Mouse (Mus musculus) left cerebral cortex, postnatal 10 days (tissue): Measurements from ENCODE around the gene Slc22a8. TPM values are rescaled to one million over a fixed set of nuclear protein-coding genes. Genes with fewer than 3 reads are reported as not detected.
A peak's percentile ranks its signal among the peaks of the same experiment; 100 is the strongest.

ENCODE experiments used
- DNase-seq, 2 experiments: peaks; one replicate each; pipeline ENCODE4 v3.0.0; 2021 to 2022; ENCODE audit warnings: low spot score in 2 of 2, mixed read lengths in 1 of 2; ENCODE audit errors: extremely low spot score in 1 of 2
- intact Hi-C: fragments of 180-260 bp; cut with DNase I; formaldehyde crosslinking; loops from one replicate; pipeline ENCODE4 v1.15.1; 2025
- total RNA-seq, 2 experiments: library from RNA; stranded (reverse); gene quantifications; 2 replicates each; pipeline ENCODE4 v1.2.3; 2021

Gene Slc22a8
- total RNA-seq: 10 to 100 TPM; 19.9 to 20.2 TPM

DNA sequence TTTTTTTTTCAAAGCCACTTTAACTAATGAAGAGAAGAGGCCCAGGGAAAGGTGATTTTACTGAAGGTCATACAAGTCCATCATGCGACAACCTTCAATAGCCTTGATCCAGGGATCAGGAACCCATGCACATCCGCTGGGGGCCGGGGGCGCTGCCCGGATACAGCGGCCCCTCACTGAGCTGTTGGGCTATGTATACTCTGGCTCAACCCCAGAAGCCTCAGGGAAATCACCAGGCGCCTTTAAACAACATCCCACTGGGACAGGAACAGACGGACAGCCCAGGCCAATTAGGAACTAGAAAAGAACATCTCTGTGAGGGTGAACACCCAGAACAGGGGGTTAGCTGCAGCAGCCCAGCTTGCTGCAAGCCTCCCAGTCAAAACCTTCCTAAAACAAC is at the start of gene Slc22a8:
Slc22a8 (plus strand) TSS at position 301 of the 400 bp plus-strand sequence.
- intact Hi-C loops: no loop called here
- DNase-seq: peak in 1 of 2 experiments; percentile 81

DNA sequence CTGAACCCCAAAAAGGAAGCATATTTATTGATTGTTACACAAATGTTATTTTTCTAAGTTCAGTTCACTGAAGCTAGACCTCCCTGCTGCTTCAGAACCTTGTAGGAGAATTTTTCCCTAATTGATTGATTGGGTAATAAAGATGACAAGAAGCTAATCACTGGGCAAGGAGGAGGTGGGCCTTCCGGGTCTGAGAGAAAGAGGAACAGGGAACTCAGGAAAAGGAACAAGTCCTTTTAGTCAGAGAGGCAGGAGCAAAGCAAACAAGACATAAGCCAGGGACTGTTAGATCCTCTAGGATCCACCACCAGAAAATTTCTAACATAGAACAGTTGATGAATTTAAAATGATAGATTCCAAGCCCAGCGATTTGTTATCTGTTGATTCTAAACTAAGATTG is 32.2 kb upstream of the Slc22a8 start:
- intact Hi-C loops: no loop called here
- no peak for DNase-seq

DNA sequence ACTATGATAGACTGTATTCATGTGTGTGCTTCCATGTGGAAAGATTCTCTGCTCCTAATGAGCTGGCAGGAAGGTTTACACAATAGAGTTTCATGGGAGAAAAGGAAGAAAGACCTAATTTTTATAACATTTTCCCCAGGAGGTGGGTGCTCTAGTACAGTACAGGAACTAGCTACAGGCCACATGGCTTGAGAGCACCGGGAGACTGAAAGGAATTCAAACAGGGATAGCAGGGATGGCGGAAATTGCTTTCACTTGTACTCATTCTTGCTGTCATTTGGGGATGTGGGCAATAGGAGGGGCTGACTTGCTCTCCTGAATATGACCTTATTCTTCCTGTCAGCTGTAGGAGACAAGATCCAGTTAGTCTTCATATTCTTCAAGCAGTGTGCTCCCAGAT is 27.0 kb upstream of the Slc22a8 start:
- DNase-seq: no peak
- intact Hi-C loops: no loop called here

DNA sequence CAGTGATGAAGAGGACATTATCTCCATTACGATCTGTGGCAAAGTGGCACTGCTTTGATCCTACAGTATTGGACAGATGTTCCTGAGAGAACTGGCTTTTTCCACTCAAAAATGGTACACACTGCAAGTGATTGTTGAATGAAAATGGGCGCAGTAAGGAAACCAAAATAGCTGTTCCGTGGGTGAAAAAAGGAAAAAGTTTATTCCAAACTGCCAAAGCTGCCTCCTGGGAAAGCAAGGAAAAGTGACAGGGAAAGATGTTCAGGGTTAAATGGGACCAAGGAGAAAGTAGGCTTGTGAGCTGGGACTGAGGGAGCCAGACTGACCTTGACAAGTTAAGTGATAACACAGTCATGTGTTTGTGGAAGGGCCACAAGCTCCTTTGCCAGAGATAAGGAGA is 26.6 kb upstream of the Slc22a8 start:
- intact Hi-C loops: no loop called here
- no peak for DNase-seq

DNA sequence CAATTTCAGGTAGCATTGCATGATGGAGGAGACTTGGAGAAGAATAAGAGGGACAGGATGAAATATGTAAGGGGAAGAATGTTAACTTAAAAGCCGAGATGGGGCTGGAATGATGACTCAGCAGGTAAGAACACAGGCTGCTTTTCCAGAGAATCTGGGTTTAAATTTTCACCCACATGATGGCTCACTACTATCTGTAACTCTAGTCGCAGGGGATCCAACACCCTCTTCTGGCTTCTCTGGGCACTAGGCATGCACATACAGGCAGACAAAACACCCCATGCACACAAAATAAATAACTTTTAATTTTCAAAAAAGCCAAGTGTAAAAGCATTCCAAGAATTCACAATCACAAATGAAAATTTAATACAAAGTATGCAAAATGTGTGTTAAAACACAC is 25.8 kb upstream of the Slc22a8 start:
- intact Hi-C loops: no loop called here
- no peak for DNase-seq

DNA sequence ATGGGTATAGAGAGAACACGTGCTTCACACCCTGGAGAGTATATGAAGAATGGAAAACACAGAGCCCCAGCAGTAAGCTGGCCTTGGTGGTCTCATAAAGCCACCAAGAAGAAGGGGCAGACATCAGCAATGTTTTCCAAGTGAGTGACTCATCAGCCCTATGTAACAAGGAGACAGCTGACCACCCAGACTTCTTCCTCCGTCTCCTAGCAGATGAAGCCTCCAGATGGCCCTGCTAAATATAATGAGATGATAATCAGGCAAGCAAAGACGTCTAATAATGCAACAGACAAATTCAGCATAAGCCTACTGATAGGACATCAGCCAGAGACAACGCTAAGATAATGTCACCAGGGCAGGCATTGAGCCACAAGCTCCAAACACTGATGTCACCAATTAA is 25.1 kb upstream of the Slc22a8 start:
- intact Hi-C loops: no loop called here
- DNase-seq: no peak

DNA sequence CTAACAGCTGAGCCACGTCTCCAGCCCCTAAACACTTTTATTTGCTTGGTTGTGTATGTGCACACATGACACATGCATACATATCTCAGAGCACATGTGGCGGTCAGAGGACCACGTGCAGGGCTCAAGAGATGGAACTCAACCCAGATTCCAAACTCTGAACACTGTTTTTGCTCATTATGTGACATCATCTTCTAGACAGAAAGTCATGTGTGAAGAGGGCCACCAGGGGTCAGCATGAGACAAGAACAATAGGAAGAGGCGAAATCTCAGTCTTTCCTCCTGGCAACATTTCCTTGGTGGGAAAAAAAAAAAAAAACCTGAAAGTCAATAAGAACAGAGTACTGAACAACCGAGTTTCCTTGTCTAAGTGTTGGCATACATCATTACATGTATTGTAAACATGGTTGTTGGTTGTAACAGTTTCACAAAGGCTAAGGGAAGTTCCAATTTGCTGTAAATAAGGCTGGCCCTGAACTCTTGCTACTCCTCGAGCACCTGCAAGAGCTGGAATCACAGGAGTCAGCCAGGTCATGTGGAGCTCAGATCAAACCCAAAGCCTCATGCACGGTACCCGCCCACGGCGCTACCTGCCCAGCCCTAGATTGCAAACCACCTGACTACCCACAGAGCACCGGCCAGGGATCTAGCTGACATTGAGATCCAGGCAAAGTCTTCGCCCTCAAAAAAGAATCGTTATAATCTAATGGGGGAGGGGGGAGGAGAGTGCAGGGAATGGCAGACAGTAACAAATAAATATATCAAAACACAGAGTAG is 23.8 kb upstream of the Slc22a8 start:
- peak; percentile 41 to 76 for DNase-seq

DNA sequence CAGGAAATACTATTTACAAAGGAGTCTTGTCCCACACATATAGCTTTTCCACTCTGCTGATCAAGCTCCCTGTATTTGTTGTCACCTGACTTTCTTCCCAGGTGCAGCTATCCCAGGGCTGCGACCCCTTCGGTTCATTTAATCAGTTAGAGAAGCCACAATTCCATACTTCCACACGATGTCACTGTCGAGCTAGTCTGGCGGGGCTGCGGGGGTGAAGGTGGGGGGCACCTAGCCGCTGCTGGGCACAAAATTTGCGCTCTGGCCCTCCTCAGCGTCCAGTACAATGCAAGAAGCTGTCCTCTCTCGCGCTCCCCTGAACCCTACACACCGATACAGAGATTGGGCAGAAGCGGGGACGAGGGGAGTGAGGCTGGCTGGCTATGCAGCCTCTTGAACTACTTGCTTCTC is 21.6 kb upstream of the Slc22a8 start:
- peak in 1 of 2 experiments; percentile 70 for DNase-seq
- intact Hi-C loops: no loop called here

More for the DNA sequence above, 23.8 kb upstream of the Slc22a8 start:
- intact Hi-C loops: no loop called here

DNA sequence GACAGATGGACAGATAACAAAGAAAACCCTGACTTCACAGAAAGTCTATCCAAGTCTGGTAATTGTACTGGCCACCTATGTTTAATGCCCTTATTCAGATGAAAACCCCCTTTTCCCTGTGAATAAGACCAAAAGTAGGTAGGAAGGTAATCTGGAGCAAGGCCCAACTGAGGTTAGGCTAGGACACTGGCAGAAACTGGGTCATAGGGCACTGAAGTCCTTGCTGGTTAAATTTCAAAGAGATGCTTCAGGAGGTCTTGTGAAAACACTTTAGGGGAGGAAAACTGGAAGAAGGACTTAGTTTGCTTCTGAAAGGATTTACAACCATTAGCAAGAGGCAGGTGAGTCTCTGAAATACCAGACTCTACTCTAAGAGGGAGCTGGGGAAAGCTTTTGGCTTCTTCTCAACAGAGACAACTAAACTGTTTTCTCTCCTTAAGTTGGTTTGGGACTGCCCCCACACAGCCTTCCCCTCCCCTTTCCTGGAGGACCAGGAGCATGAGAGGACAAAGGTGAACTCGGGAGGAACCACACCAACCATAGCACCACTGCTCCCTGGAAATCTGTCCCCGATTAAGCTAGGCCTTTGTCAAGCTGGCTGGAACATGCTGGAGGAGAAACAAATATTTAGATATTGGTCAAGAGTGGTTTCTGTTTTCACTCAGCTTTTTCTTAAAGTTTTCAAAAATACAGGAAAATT is 20.6 kb upstream of the Slc22a8 start:
- intact Hi-C loops: no loop called here
- DNase-seq: no peak

DNA sequence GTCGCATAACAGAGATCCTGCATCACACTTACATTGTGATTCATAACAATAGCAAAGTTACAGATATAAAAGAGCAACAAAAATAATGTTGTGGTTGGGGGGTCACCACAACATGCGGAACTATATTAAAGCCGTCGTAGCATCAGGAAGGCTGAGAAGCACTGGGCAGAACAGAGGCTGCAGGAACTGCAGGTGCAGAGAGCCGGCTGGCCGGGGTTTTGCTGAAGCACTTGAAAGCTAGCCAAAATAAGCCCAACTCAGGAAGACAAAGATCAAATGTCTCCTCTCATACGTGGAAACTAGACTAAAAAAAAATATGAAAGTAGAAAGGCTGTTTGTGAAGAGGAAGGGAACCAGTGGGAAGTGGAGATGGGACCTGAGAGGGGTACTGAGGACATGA is 19.3 kb upstream of the Slc22a8 start:
- intact Hi-C loops: no loop called here
- DNase-seq: peak in 1 of 2 experiments; percentile 75

DNA sequence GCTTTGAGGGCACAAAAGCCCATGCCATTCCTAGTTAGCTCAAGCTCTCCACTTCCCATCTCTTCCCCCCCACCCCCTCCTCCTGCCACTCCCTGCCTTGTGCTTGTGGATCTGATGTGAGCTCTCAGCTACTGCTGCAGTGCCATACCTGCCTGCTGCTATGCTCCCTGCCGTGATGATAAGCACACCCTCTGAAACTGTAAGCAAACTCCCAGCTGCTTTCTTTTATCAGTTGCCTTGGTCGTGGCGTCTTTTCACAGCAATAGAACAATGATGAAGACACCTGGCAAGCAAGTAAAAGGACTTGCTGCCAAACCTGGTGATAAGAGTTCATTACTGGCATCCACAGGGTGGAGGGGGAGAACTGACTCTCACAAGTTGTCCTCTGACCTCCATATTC is 18.6 kb upstream of the Slc22a8 start:
- no peak for DNase-seq
- intact Hi-C loops: no loop called here

DNA sequence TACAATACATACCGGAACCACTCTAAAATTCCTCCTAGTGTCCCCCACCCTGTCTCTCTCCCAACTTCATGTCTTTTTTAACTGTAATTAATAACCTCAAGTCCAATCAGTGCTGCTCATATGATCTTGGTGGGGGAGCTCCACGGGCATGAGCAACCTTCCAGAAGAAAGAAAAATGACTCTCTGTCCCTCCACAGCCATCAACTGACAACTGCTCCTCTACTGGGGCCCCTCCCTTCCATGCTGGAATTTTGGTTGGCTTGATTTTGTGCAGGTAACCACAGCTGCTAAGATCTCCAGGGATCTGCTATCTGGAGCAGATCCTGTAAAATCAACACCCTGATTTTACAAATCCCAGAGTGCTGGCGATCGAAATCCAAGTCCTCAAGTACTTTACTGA is 13.6 kb upstream of the Slc22a8 start:
- intact Hi-C loops: no loop called here
- no peak for DNase-seq

DNA sequence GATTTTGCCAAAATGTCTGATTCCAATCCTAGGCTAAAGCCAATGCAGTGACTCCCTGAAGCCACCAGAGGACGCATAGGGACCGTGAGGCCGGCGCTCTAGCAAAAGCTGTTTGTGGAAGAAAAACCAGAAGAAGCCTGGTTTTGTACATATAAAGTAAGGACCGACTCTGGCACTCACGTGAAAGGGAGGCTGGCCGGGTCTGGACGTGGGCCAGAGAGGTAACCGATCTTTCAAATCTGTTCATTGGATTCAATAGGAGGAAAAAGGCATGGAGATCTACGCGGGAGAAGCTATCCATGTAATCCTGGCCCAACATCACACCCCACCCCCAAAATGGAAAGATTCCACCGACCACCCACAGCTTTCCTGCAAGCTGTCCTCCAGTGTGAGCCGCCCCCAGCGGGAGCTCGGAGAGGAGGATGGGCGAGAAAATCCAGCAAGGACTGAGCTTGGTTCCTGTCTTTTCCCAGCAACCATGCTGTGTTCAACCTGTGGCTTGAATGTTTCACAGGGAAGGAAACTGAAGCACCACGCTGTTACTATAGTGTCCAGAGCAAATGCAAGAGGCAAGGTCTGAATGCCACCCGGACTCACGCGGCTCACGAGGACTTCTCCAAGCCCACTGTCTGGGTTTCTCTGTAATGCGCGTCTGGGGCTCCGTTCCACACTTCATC is 12.6 kb upstream of the Slc22a8 start:
- DNase-seq: peak; percentile 86 to 91
- intact Hi-C loops: loop anchor here (1.0 kb wide), 1 partner anchor 105 kb away; no protein-coding TSS in a partner anchor

DNA sequence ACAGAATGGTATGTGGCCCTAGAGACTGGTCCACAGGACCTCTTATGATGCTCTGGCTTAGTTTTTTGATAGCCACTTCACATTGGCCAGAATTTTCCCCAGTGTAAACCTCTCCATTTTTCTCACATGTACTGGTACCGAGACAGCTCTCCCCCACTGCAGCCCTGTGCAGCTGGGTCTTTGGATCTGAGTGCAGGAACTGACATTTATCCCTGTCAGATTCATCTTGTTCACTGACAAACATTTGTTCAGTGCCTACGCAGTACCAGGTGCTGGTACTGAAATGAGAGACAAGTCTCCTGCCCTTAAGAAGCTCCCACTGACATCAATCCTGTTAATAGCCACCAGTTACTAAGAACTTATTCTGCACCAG is 12.1 kb upstream of the Slc22a8 start:
- intact Hi-C loops: loop anchor here (1.0 kb wide), 1 partner anchor 104 kb away; no protein-coding TSS in a partner anchor
- DNase-seq: no peak

DNA sequence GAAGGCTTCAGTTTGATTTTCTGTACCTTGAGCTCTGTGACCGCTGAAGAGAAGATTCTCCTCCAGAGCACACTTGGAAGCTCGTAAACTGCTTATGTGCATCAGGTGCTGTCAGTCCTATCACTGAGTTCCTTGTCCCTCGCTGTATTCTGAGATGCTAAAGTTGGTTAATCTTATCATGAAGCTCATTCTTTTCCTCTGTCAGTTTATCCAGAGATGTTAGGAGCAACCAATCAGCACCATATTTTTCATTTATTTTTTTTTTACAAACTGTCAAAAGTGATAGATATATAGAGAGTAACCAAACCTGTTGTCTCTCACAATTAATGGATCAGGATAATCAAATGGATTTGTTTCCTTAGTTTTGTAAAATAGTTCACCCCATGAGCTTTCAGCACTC is 5.8 kb upstream of the Slc22a8 start:
- DNase-seq: no peak
- intact Hi-C loops: no loop called here

DNA sequence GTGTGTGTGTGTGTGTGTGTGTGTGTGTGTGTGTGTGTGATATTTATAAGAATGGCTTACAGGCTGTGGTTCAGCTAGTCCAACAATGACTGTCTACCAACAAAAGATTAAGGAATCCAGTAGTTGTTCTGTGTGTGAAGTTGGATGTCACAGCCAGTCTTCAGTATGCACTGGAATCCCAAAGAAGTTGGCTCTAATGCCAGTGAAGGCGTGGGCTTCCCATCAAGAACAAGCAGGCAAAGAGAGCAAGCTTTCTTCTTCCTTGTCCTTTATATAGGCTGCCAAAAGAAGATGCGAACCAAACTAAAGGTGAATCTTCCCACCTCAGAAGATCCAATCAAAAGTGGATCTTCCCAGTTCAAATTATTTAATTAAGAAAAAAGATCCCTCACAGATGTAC is 5.2 kb upstream of the Slc22a8 start:
- intact Hi-C loops: no loop called here
- no peak for DNase-seq

DNA sequence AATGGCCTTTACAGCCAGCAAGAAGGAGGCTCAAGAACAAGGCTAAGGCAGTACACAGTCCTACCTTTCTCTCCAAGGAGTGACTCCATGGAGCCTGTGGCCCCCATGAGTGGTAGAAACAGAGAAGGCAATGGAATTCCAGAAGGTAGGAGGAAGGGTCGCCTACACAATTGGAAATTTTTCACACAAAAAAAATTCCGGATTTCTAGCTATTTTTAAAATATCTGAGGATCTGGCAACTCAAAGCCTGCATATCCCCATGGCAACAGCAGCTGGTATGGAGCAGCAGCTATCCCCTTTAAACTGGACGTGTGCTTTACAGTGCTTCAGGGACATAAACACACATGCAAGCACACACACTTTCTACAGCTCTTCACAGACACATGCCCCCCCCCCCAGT is 4.7 kb upstream of the Slc22a8 start:
- peak in 1 of 2 experiments; percentile 18 for DNase-seq
- intact Hi-C loops: no loop called here

DNA sequence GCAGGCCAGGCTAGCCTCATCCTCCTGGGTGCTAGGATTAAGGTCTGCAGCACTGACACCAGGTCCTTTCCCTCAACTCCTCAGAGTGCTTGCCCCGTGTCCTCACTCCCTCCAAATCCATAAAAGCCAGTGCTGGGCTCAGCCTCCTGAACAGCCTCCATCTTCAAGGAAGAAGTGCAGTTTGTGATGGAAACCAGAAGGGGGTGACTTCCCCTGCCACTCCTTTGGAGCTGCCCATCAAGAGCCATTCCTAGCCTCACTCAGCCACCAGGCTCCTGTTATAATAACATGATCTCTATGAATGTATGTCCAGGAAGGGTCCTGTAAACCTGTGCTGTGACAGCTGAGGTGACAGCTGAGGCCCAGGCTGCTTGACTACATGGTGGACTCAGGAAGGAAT is 3.7 kb upstream of the Slc22a8 start:
- DNase-seq: no peak
- intact Hi-C loops: no loop called here

DNA sequence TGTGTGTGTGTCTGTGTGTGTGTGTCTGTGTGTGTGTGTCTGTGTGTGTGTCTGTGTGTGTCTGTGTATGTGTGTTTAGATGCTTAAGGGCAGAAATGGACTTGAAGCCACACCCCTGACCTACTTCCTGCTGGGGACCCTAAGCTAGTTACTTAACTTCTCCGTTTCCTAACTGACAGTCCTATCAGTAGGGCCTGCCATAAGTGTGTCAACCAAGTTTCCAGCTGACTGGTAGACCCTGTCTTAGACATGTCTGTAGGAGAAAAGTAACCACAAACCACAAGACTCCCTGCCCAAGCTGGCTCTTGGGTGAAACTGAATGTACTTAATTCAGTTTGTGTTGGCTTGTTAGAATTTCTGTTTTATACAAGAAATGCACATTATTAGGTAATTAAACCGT is 1.1 kb downstream of the Slc22a8 start:
- intact Hi-C loops: no loop called here
- DNase-seq: no peak

DNA sequence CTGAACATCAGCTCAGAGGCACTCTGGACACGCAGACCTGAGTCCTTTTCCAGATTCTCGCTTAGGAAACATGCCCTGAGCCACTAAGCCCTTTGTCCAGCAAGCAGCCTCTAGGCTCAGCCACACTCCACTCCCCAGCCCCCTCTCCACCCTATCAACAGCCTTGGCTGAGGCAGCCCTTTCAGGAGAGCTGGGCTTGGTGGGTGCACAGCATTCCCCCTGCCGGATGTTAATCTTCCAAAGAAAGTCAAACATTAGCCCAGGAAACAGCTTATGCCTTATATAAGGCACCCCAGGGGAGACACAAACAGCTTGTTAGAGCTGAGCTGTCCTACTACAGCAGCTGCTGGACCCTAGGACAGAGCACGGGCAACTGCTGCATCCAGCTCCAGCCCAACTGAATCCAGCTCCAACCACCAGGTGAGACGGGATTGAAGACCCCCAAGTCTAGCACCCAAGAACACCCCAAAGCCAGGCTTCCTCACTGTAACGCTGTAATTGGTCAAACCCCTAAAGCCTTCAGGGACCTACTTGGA is 1.9 kb downstream of the Slc22a8 start:
- intact Hi-C loops: no loop called here
- DNase-seq: peak in 1 of 2 experiments; percentile 52
